Mouse (Mus musculus) brain, embryonic 18.5 days (tissue): ENCODE results near the gene Pgs1.

Experiments
- DNase-seq: peaks from one replicate; pipeline ENCODE4 v3.0.0-alpha.2; 2012; ENCODE audit warnings: low read depth, low spot score

Pgs1 gene

DNA sequence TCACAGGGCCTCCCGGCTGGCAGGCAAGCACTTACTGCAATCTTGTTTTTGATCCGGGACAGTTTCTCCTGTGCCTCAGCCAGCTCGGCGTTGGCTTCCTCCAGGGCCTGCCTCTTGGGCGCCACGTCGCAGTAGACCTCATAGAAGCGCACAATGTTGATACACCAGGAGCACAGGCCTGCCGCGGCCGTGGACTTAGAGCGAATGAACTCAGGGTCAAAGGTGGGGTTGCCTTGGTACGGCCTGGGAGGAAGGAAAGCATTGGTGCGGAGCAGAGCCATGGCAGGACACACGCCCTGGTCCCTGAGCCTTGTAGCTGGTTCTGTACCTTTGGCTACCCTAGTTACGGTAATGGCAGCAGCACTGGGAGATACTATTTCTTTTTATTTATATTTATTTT lies 64.1 kb downstream of the Pgs1 start:
- no peak for DNase-seq

DNA sequence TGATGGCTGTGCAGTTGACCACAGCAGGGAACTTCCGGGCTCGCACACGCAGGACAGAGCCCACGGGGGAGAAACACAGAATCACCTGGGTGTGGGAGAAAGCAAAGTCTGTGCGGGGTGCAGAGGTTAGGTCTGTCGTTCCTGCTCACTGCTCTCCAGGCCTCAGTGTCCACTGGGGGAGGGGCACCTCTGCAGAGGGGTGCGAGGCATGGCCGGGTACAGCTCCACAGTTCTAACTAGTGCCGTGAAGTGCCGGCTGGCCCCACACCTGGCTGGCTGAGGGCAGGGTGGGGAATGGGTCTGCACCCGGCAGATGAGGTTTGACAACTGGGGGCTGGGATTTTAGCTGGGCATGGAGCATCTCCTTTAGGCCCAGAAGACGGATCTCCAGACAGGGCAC lies 72.3 kb downstream of the Pgs1 start:
- DNase-seq, result no peak

GRCm38 (mm10) chr11:118058872-118059271 lies 72.8 kb downstream of the Pgs1 start:
- DNase-seq, result no peak

- DNase-seq, result no peak
Measured at GRCm38 (mm10) chr11:118060038-118060437, 73.9 kb downstream of the Pgs1 start.

GRCm38 (mm10) chr11:118067588-118067987 lies 81.5 kb downstream of the Pgs1 start:
- no peak for DNase-seq

DNA sequence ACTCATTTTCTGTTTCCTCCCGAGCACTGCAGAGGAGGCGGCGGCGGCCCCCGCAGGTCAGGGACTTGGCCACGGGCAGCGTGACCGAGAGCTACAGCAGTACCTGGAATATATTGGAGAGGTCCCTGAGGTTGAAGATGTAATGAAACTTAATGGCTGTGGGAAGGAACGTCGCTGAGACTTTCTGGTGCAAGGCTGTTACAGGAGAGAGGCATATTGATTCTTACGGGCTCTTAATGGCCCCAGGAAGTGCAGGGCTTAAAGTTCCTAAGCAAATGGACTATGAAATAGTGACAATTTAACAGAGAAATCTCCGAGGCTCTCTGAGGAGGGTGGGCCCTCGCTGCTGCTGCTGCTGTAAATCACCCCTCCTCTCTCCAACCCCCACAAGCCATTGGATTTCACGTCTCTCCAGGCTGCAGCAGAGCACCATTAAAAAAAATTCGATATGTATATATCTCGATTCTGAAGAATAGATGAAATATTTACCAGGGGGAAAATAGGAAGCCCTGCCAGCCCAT lies 82.8 kb downstream of the Pgs1 start:
- DNase-seq, result no peak

GRCm38 (mm10) chr11:118071227-118071912 lies 85.3 kb downstream of the Pgs1 start:
- DNase-seq, result no peak
